Mouse (Mus musculus) liver, postnatal 0 days (tissue): Measurements from ENCODE around the gene Mad1l1.

Source experiments
- CTCF ChIP-seq: sonication (generic); IDR thresholded peaks from 2 replicates; pipeline ENCODE4 v1.5.1; 2016; ENCODE audit warnings: antibody characterized with exemption, low read depth
- EP300 ChIP-seq: IDR thresholded peaks from 2 replicates; pipeline ENCODE4 v1.6.1; 2016; ENCODE audit warnings: antibody characterized with exemption, low read depth, mild to moderate bottlenecking

- TF ChIP-seq CTCF = no peak
- TF ChIP-seq EP300 = no peak
These were observed 361.6 kb downstream of the Mad1l1 start for GRCm38 (mm10) chr5:139959741-139960140.
